19 mouse cellular contexts compared by ENCODE assay signal in genomic region chr3:52889156-52889715, GRCm38 (mm10).
DNase-seq lines count a peak whose midpoint lies in the region; ATAC-seq lines count a peak whose summit lies in the region.
"Had no signal": no experiment of that assay in that cellular context is flagged by ENCODE, and none has a peak within 500 bp of the region (broad histone marks: within the 10 kb centered on the region; RNA-seq: fewer than 3 reads in every experiment).

No protein-coding gene starts in this region.

- H3K4me2 ChIP-seq in heart, embryonic 11.5 days = no peak overlapping the region
- no peak overlapping the region for H3K4me2 ChIP-seq in heart, embryonic 16.5 days (ENCODE audit: low read depth, low read length)
- H3K4me2 ChIP-seq in neural tube, embryonic 15.5 days = no peak overlapping the region
- H3K4me2 ChIP-seq: forebrain, embryonic 15.5 days; limb, embryonic 13.5 days; neural tube, embryonic 12.5 days had no signal

- peak; percentile 33 to 45 for DNase-seq in heart, adult 18-20 months
- peak; percentile 63 for DNase-seq in Muller cell, postnatal 12 days (ENCODE audit: inconsistent ontology term)
- DNase-seq in lung, postnatal 10 days = peak; percentile 73
- DNase-seq in liver = no peak
- DNase-seq: cerebellum, adult 9-11 months; embryo, embryonic 11 days; gastrocnemius, adult 2 months; kidney, postnatal 10 days; right cerebral cortex, postnatal 4 days; thymus, adult 18-20 months had no signal

- no peaks in the 10 kb centered on the region for H3K36me3 ChIP-seq in heart, embryonic 11.5 days (ENCODE audit: control insufficient read depth, insufficient read depth, low read length)
- H3K36me3 ChIP-seq in heart, embryonic 16.5 days (ENCODE audit: control insufficient read depth, insufficient read depth) = no peaks in the 10 kb centered on the region
- no peaks in the 10 kb centered on the region for H3K36me3 ChIP-seq in neural tube, embryonic 15.5 days
- H3K36me3 ChIP-seq: forebrain, embryonic 15.5 days; G1E; limb, embryonic 13.5 days; neural tube, embryonic 12.5 days had no signal

- no peak overlapping the region for H3K4me3 ChIP-seq in heart, embryonic 11.5 days (ENCODE audit: low read depth, low read length)
- H3K4me3 ChIP-seq in heart, embryonic 16.5 days (ENCODE audit: low read length) = no peak overlapping the region
- H3K4me3 ChIP-seq in neural tube, embryonic 15.5 days (replicated peaks) = no peak overlapping the region
- H3K4me3 ChIP-seq: forebrain, embryonic 15.5 days; gastrocnemius, adult 2 months; limb, embryonic 13.5 days; megakaryocyte, embryonic 14.5 days; neural tube, embryonic 12.5 days had no signal

- WGBS in heart, embryonic 11.5 days (ENCODE audit: insufficient replicate concordance) = 70% methylated on average over 4 of the region's 4 CpGs
- 58% methylated on average over 4 of the region's 4 CpGs for WGBS in heart, embryonic 16.5 days
- 86% methylated on average over 4 of the region's 4 CpGs for WGBS in neural tube, embryonic 15.5 days

- no peaks in the 10 kb centered on the region for H3K9me3 ChIP-seq in heart, embryonic 11.5 days (replicated peaks; ENCODE audit: control insufficient read depth, low read length)
- no peaks in the 10 kb centered on the region for H3K9me3 ChIP-seq in heart, embryonic 16.5 days (replicated peaks; ENCODE audit: control insufficient read depth, low read length)
- no peaks in the 10 kb centered on the region for H3K9me3 ChIP-seq in neural tube, embryonic 15.5 days (replicated peaks)
- H3K9me3 ChIP-seq: forebrain, embryonic 15.5 days; limb, embryonic 13.5 days; megakaryocyte, embryonic 14.5 days; neural tube, embryonic 12.5 days had no signal

- H3K27ac ChIP-seq in heart, embryonic 11.5 days (ENCODE audit: low read depth, low read length) = no peak overlapping the region
- 0 out of 2 replicates have a peak overlapping the region, but pooled peaks have one; percentile 25 for H3K27ac ChIP-seq in heart, embryonic 16.5 days (ENCODE audit: low read length)
- no peak overlapping the region for H3K27ac ChIP-seq in neural tube, embryonic 15.5 days (replicated peaks)
- H3K27ac ChIP-seq: forebrain, embryonic 15.5 days; gastrocnemius, adult 2 months; limb, embryonic 13.5 days; neural tube, embryonic 12.5 days had no signal

- no peak for ATAC-seq in heart, embryonic 11.5 days (replicated peaks; ENCODE audit: insufficient number of reproducible peaks, low FRiP score, low TSS enrichment)
- ATAC-seq in heart, embryonic 16.5 days (replicated peaks; ENCODE audit: extremely low read depth, insufficient read depth, low FRiP score) = no peak
- no peak for ATAC-seq in neural tube, embryonic 15.5 days (ENCODE audit: low FRiP score)
- ATAC-seq in megakaryocyte-erythroid progenitor cell, adult 5-6 weeks (replicated peaks; ENCODE audit: low FRiP score, low TSS enrichment, poor library complexity, severe bottlenecking) = no peak
- ATAC-seq: forebrain, embryonic 15.5 days had no signal

- no peak overlapping the region for H3K9ac ChIP-seq in heart, embryonic 11.5 days (ENCODE audit: low read depth, low read length)
- H3K9ac ChIP-seq in heart, embryonic 16.5 days (ENCODE audit: low read length) = no peak overlapping the region
- H3K9ac ChIP-seq in neural tube, embryonic 15.5 days (replicated peaks) = no peak overlapping the region
- H3K9ac ChIP-seq: forebrain, embryonic 15.5 days; limb, embryonic 13.5 days; neural tube, embryonic 12.5 days had no signal

- H3K4me1 ChIP-seq in heart, embryonic 11.5 days (ENCODE audit: control insufficient read depth, insufficient read depth, low read length) = 0 out of 2 replicates have a peak, but pooled peaks cover 3% of the 10 kb centered on the region
- peaks cover 3% of the 10 kb centered on the region; the same call in 1 of the 2 replicates for H3K4me1 ChIP-seq in heart, embryonic 16.5 days (ENCODE audit: control insufficient read depth, insufficient read depth, low read length)
- no peaks in the 10 kb centered on the region for H3K4me1 ChIP-seq in neural tube, embryonic 15.5 days
- H3K4me1 ChIP-seq: limb, embryonic 13.5 days; neural tube, embryonic 12.5 days had no signal

- no peaks in the 10 kb centered on the region for H3K27me3 ChIP-seq in heart, embryonic 11.5 days (ENCODE audit: control insufficient read depth, insufficient read depth, low read length)
- no peaks in the 10 kb centered on the region for H3K27me3 ChIP-seq in heart, embryonic 16.5 days (ENCODE audit: control insufficient read depth, insufficient read depth, low read length)
- no peaks in the 10 kb centered on the region for H3K27me3 ChIP-seq in neural tube, embryonic 15.5 days (replicated peaks)
- H3K27me3 ChIP-seq: forebrain, embryonic 15.5 days; limb, embryonic 13.5 days; megakaryocyte, embryonic 14.5 days; neural tube, embryonic 12.5 days had no signal
